Mouse (Mus musculus) olfactory bulb, adult 2 months (tissue): ENCODE measurements around the gene Ucn.

Experiments
- CTCF ChIP-seq: fragments of 200-500 bp; IDR thresholded peaks from 2 replicates; pipeline ENCODE4 v1.5.1; 2012; ENCODE audit warnings: low read depth, mild to moderate bottlenecking, low read length, moderate library complexity; ENCODE audit not compliant: insufficient read depth
- POLR2A ChIP-seq: fragments of 200-500 bp; IDR thresholded peaks from 2 replicates; pipeline ENCODE4 v1.6.1; 2012; ENCODE audit warnings: mild to moderate bottlenecking, low read depth, low read length, moderate library complexity; ENCODE audit not compliant: insufficient read depth

GRCm38 (mm10) chr5:31094100-31094798 is 44.4 kb downstream of the Ucn start:
- TF ChIP-seq CTCF (no peak), POLR2A (no peak)
